Mouse (Mus musculus) kidney, embryonic 15.5 days (tissue): ENCODE data around the gene Sult1a1. TPM values are rescaled to one million over a fixed set of nuclear protein-coding genes. Genes with fewer than 3 reads are reported as not detected.

ENCODE experiments used
- ATAC-seq: fragments of 200-750 bp; cut with Nextera tagmentation; replicated peaks from 2 replicates; pipeline ENCODE4 v1.8.0; 2017; ENCODE audit warnings: moderate TSS enrichment; ENCODE audit not compliant: low FRiP score
- H3K27ac ChIP-seq: fragments of 300-500 bp; sonication (generic); 2 replicates; pipeline ENCODE4 v1.5.1; 2015; ENCODE audit warnings: mild to moderate bottlenecking, inconsistent platforms
- H3K27me3 ChIP-seq: fragments of 300-500 bp; sonication (generic); 2 replicates; pipeline ENCODE4 v1.6.1; 2015; ENCODE audit warnings: inconsistent platforms
- H3K36me3 ChIP-seq: fragments of 300-500 bp; sonication (generic); 2 replicates; pipeline ENCODE4 v1.6.1; 2015; ENCODE audit warnings: inconsistent platforms
- H3K4me1 ChIP-seq: fragments of 300-500 bp; sonication (generic); 2 replicates; pipeline ENCODE4 v1.6.1; 2015; ENCODE audit warnings: inconsistent platforms
- H3K4me2 ChIP-seq: fragments of 300-500 bp; sonication (generic); 2 replicates; pipeline ENCODE4 v1.6.1; 2015; ENCODE audit warnings: moderate library complexity, mild to moderate bottlenecking, inconsistent platforms
- H3K4me3 ChIP-seq: fragments of 300-500 bp; sonication (generic); replicated peaks from 2 replicates; pipeline ENCODE4 v1.5.1; 2015; ENCODE audit warnings: mild to moderate bottlenecking, inconsistent platforms
- H3K9ac ChIP-seq: fragments of 300-500 bp; sonication (generic); 2 replicates; pipeline ENCODE4 v1.6.1; 2015; ENCODE audit warnings: mild to moderate bottlenecking, inconsistent platforms
- H3K9me3 ChIP-seq: fragments of 300-500 bp; sonication (generic); replicated peaks from 2 replicates; pipeline ENCODE4 v1.6.1; 2016; ENCODE audit warnings: inconsistent platforms
- WGBS: fragments of 180-500 bp; shearing (Covaris S2); methylation state at CpG from one replicate; pipeline ENCODE4 v1.1.7; 2015; ENCODE audit warnings: mixed read lengths; 5-methylcytosine and 5-hydroxymethylcytosine counted together
- polyA plus RNA-seq: library from polyadenylated mRNA; unstranded; fragments of >200 nt; fragmentation: Nextera tagmentation; extraction: Ambion mirVana; gene quantifications from 2 replicates; pipeline ENCODE4 v1.2.1, GENCODE M21; 2015

The Sult1a1 gene
- polyA plus RNA-seq, 1 experiment from 2014 or later = 8.3 TPM

- 61% methylated on average over 8 of the region's 8 CpGs for WGBS
- Histone ChIP-seq H3K4me3 (no peak overlapping the region), H3K9ac (no peak overlapping the region), H3K4me2 (no peak overlapping the region), H3K9me3 (no peaks in the 10 kb centered on the region), H3K4me1 (0 out of 2 replicates have a peak, but pooled peaks cover 12% of the 10 kb centered on the region), H3K27ac (no peak overlapping the region), H3K36me3 (peaks cover 14% of the 10 kb centered on the region), H3K27me3 (no peaks in the 10 kb centered on the region)
- no peak for ATAC-seq
Observed at GRCm38 (mm10) chr7:126678545-126679341, 2.5 kb upstream of the Sult1a1 start.

DNA sequence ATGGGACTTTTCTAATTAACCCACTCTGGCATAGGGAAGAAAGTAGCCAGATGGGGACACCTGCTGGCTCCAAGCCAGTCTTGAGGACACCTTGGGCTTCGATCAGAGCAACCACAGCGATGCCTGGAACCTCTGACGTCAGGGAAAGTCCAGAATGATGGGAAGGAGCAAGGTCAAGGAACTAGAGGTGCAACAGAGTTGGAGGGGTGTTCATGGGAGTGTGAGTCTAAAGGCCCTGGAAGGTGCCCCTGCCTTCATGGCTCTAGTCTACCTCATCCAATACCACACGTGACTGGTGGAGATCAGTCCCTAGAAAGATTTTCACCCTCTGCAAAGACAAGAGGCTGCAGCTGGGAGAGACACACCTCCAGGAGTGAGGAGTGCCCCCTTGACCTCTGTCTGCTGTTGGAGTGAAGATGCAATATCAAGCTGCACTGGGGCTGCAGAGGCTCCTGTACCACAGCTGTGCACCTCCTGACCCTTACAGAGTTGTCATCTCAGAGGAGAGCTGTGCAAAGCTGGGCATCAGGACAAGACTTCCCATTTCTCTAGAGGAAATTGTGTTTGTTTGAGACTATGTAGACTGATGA lies 494 bp upstream of the Sult1a1 start:
- no peak overlapping the region for H3K4me2 ChIP-seq
- no peak for ATAC-seq
- H3K27me3 ChIP-seq = no peaks in the 10 kb centered on the region
- H3K9me3 ChIP-seq = no peaks in the 10 kb centered on the region
- H3K27ac ChIP-seq = no peak overlapping the region
- H3K36me3 ChIP-seq = peaks cover 32% of the 10 kb centered on the region
- 81% methylated on average over 4 of the region's 4 CpGs for WGBS
- no peak overlapping the region for H3K4me3 ChIP-seq
- 0 out of 2 replicates have a peak, but pooled peaks cover 12% of the 10 kb centered on the region for H3K4me1 ChIP-seq
- no peak overlapping the region for H3K9ac ChIP-seq

DNA sequence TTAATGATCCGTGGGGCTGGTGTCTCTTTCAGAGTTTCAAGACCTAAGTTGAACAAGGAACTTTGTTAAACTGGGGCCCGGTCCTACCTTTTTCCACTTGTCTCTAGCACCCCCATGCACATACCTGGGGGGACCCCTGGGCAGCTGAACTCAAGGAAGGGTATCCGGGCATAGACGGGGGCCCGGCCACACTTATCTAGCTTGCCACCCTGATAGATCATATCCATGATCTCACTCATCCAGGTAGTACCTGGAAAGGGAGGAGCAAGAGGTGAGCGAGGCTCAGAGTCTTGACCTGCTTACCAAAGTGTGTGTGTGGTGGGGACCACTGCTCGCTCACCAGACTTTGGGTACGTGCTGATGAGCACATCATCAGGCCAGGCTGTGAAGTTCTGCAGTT lies 1.1 kb downstream of the Sult1a1 start:
- ATAC-seq = no peak
- H3K4me1 ChIP-seq = 0 out of 2 replicates have a peak, but pooled peaks cover 12% of the 10 kb centered on the region
- no peak overlapping the region for H3K27ac ChIP-seq
- no peaks in the 10 kb centered on the region for H3K27me3 ChIP-seq
- H3K4me3 ChIP-seq = no peak overlapping the region
- WGBS = 93% methylated on average over 8 of the region's 8 CpGs
- H3K36me3 ChIP-seq = peaks cover 48% of the 10 kb centered on the region
- H3K9me3 ChIP-seq = no peaks in the 10 kb centered on the region
- H3K4me2 ChIP-seq = no peak overlapping the region
- no peak overlapping the region for H3K9ac ChIP-seq

DNA sequence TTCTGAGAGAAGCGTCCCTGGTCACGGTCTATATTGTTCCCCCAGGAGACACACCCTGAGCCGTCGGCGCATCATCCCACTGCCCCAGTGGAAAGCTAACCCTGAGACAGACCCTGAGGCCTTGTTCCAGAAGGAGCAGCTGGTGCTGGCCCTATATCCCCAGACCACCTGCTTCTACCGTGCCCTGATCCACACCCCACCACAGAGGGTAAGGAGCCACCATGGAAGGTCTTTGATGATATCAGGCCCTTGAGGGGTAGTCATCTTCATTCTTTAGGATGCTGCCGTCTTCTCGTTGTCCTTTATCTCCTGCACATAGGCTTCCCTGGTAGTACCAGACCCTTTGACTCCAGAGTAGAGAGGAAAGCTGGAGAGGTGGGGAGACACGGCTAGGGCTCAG lies 4.1 kb downstream of the Sult1a1 start:
- H3K9ac ChIP-seq = no peak overlapping the region
- H3K9me3 ChIP-seq = no peaks in the 10 kb centered on the region
- WGBS = 94% methylated on average over 9 of the region's 9 CpGs
- no peak overlapping the region for H3K4me3 ChIP-seq
- H3K4me2 ChIP-seq = no peak overlapping the region
- no peak for ATAC-seq
- H3K27ac ChIP-seq = no peak overlapping the region
- H3K27me3 ChIP-seq = no peaks in the 10 kb centered on the region
- H3K36me3 ChIP-seq = peaks cover 67% of the 10 kb centered on the region
- 0 out of 2 replicates have a peak, but pooled peaks cover 7% of the 10 kb centered on the region for H3K4me1 ChIP-seq

DNA sequence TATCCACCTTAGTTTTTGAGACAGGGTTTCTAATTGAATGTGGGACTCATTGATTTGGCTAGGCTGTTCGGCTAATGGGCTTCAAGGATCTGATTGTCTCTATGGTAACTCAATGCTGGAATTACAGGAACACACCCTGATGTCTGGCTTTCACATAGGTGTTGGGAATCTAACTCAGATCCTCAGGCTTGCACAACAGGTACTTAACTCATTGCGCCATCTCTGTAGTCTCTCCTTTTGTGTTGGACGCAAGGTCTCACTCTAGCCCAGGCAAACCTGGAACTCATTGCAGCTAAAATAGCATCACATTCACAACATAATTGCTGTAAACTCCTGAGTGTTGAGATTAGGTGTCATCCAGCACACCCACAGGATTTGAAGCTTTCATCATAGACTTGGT lies 6.1 kb downstream of the Sult1a1 start:
- H3K36me3 ChIP-seq = peaks cover 79% of the 10 kb centered on the region
- ATAC-seq = no peak
- H3K27me3 ChIP-seq = no peaks in the 10 kb centered on the region
- no peak overlapping the region for H3K9ac ChIP-seq
- H3K4me1 ChIP-seq = no peaks in the 10 kb centered on the region
- no peak overlapping the region for H3K4me2 ChIP-seq
- no peaks in the 10 kb centered on the region for H3K9me3 ChIP-seq
- 86% methylated on average over 3 of the region's 3 CpGs for WGBS
- no peak overlapping the region for H3K27ac ChIP-seq
- no peak overlapping the region for H3K4me3 ChIP-seq

DNA sequence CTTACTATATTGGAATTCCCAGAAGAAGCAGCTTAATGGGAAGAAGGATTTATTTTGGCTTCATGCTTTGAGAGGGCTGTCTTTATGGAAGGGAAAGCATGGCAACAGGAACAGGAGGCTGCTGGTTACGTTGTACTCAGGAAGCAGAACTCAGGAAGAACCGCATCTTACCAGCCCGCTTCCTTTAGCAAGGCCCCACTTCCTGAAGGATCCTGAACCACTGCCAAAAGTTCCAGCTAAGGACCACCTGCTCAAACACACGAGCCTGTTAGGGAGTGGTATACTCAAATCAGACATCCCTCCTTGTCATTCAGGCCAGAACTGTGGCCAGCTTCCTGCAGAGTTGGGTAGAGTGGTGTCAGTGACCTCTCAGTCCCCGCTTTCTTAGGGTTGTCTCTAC lies 7.8 kb downstream of the Sult1a1 start:
- WGBS = 67% methylated on average over 5 of the region's 5 CpGs
- Histone ChIP-seq H3K27ac (peak overlapping the region; percentile 33), H3K27me3 (no peaks in the 10 kb centered on the region), H3K4me2 (no peak overlapping the region), H3K9ac (no peak overlapping the region), H3K4me3 (no peak overlapping the region), H3K4me1 (no peaks in the 10 kb centered on the region), H3K36me3 (peaks cover 83% of the 10 kb centered on the region), H3K9me3 (no peaks in the 10 kb centered on the region)
- ATAC-seq = no peak

DNA sequence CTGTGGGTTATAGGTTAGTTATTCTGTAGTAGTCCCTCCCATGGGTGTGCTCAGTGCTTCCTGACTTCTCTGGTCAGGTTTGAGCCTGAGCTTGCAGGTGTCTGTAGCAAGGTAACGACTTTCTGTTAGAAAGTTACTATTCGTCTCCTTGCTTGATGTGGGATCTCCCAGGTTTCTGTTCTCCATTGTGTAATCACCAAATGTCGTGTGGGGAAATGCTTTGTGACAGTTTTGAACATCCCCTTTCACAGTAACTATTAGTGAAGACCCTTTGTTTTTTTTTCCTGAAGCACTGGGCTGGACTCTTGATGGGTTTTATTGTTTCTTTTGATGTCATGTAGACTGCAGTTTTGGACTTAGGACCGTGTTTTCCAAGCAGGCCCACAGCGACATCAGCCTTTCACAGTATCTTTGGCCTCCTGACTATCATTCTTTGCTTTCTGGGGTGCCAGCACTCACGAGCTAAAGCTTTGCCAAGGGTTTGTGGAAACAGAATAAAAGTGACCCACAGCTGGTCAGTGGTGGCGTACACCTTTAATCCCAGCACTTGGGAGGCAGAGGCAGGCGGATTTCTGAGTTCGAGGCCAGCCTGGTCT lies 8.6 kb downstream of the Sult1a1 start:
- no peaks in the 10 kb centered on the region for H3K9me3 ChIP-seq
- no peak overlapping the region for H3K4me2 ChIP-seq
- H3K9ac ChIP-seq = no peak overlapping the region
- 78% methylated on average over 9 of the region's 9 CpGs for WGBS
- no peak for ATAC-seq
- no peak overlapping the region for H3K4me3 ChIP-seq
- H3K27me3 ChIP-seq = no peaks in the 10 kb centered on the region
- H3K4me1 ChIP-seq = no peaks in the 10 kb centered on the region
- H3K36me3 ChIP-seq = peaks cover 79% of the 10 kb centered on the region
- peak overlapping the region; percentile 33 for H3K27ac ChIP-seq

- no peaks in the 10 kb centered on the region for H3K4me1 ChIP-seq
Observed at GRCm38 (mm10) chr7:126665269-126665668, 11.0 kb downstream of the Sult1a1 start.

DNA sequence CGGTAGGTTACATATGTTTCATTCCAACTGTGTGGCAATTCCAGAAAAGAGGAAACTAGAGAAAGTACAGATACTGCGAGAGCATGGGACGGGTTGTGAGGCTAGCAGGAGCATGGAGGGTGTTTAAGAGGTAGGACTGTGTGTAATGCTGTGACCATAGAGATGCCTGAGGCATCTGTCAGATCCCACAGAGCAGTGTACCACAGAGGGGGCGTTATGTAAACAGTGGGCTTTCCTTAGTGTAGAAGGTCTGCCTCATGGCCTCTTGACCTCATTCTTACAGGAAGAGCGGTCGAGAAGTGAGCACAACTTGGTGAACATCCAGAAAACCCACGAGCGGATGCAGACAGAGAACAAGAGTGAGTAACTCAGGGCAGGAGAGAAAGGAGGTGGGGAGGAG lies 12.6 kb downstream of the Sult1a1 start:
- 68% methylated on average over 8 of the region's 8 CpGs for WGBS
- Histone ChIP-seq H3K9ac (no peak overlapping the region), H3K9me3 (no peaks in the 10 kb centered on the region), H3K4me2 (no peak overlapping the region), H3K27me3 (no peaks in the 10 kb centered on the region), H3K36me3 (peaks cover 54% of the 10 kb centered on the region), H3K4me1 (no peaks in the 10 kb centered on the region), H3K4me3 (no peak overlapping the region), H3K27ac (no peak overlapping the region; the same call in 1 of the 2 replicates)
- ATAC-seq = no peak

More at GRCm38 (mm10) chr7:126665269-126665668, 11.0 kb downstream of the Sult1a1 start:
- H3K27me3 ChIP-seq = no peaks in the 10 kb centered on the region
- H3K4me3 ChIP-seq = no peak overlapping the region
- no peak overlapping the region for H3K27ac ChIP-seq
- H3K36me3 ChIP-seq = peaks cover 66% of the 10 kb centered on the region
- no peak overlapping the region for H3K9ac ChIP-seq
- H3K9me3 ChIP-seq = no peaks in the 10 kb centered on the region
- WGBS = 92% methylated on average over 3 of the region's 3 CpGs
- no peak for ATAC-seq
- H3K4me2 ChIP-seq = no peak overlapping the region

DNA sequence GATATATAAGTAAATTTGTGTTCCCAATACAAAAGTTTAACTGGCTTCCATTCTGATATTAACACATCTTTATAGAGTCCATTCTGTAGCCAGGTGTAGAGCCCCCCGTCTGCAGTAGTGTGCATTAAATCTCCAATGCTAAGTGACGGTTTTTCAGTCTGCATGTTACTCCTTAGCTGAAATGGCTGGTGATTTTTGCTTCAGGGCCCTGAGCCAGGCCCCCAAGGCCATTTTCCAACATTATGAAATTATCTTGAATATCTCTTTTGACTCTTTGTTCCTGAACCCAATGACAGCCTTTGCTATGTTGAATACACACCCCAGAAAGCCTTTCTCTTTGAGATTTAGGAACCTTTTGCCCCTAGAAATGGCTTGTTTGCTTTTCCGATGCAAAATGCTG lies 16.5 kb downstream of the Sult1a1 start:
- Histone ChIP-seq H3K4me3 (no peak overlapping the region), H3K27me3 (no peaks in the 10 kb centered on the region), H3K4me2 (no peak overlapping the region), H3K9me3 (no peaks in the 10 kb centered on the region), H3K9ac (no peak overlapping the region), H3K36me3 (peaks cover 25% of the 10 kb centered on the region; the same call in 1 of the 2 replicates), H3K4me1 (no peaks in the 10 kb centered on the region), H3K27ac (no peak overlapping the region)
- WGBS = 84% methylated on average over 3 of the region's 3 CpGs
- no peak for ATAC-seq

GRCm38 (mm10) chr7:126657522-126657921 lies 18.7 kb downstream of the Sult1a1 start:
- Histone ChIP-seq H3K9ac (no peak overlapping the region), H3K36me3 (peaks cover 10% of the 10 kb centered on the region; the same call in 1 of the 2 replicates), H3K4me1 (no peaks in the 10 kb centered on the region), H3K9me3 (no peaks in the 10 kb centered on the region), H3K27me3 (no peaks in the 10 kb centered on the region), H3K4me3 (no peak overlapping the region), H3K27ac (no peak overlapping the region), H3K4me2 (no peak overlapping the region)
- no peak for ATAC-seq
- 82% methylated on average over 1 of the region's 1 CpGs for WGBS

GRCm38 (mm10) chr7:126655695-126656094 lies 20.5 kb downstream of the Sult1a1 start:
- no peaks in the 10 kb centered on the region for H3K9me3 ChIP-seq
- H3K4me3 ChIP-seq = no peak overlapping the region
- 0 out of 2 replicates have a peak, but pooled peaks cover 1% of the 10 kb centered on the region for H3K4me1 ChIP-seq
- no peak for ATAC-seq
- no peak overlapping the region for H3K4me2 ChIP-seq
- WGBS = 82% methylated on average over 3 of the region's 3 CpGs
- H3K36me3 ChIP-seq = no peaks in the 10 kb centered on the region; the same call in 1 of the 2 replicates
- H3K9ac ChIP-seq = no peak overlapping the region
- H3K27ac ChIP-seq = peak overlapping the region; percentile 71
- no peaks in the 10 kb centered on the region for H3K27me3 ChIP-seq
